Mouse (Mus musculus): ENCODE data around the gene Wwox.

Gene Wwox

DNA sequence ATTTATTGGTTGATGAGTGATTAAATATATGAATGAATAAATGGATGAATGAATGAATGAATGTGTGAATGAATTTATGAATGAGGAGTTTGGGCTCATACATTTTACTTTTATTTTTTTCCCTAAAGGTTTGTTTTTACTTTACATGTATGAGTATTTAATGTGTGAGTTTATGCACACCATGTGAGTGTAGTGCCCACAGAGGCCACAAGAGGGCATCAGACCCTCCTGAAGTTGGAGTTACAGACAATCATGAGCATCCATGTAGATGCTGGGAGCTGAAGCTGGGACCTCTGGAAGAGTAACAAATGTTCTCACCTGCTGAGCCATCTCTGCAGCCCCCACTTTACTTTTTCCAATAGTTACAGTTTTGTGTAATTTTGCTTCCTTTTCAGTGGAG, 648.7 kb downstream of the Wwox start:
- no peak for DNase-seq (ENCODE audit: low read depth, low spot score)

DNA sequence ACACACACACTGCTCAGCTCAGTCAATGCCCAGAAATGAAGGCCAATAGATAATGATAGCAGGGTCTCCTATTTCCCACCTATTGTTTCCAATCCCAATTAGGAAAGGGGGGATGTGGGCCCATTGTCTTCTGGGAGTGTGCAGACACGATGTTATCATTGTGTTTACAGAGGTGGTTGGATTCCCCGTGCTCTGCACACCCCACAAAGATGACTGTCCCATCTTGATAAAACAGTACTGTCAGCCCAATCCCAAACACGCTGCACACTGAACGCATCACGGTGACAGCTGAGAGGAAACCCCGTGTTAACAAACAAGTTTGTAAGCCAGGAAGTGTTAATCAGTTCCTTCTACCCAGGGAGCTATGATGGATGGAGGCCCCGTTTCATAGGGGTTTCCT, 650.3 kb downstream of the Wwox start:
- no peak for DNase-seq (ENCODE audit: low read depth, low spot score)

DNA sequence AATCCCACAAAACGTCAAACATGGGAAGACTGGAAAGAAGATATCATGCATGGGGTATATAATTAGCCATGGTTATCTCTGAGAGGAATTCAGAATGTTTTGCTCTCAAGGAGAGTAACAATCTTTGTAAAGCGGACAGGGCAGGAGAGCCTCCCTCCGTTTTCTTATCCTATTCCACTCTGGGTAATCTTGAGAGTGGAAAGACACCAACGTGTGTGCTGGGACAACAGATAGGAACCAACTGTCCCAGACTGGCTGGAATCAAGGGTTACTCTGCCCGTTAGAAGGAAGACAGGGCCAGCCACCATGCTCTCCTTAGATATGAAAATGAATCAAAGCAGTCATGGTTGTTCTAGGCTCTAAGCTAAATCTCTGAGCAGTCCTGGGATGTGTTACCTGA, 650.7 kb downstream of the Wwox start:
- no peak for DNase-seq (ENCODE audit: low read depth, low spot score)

DNA sequence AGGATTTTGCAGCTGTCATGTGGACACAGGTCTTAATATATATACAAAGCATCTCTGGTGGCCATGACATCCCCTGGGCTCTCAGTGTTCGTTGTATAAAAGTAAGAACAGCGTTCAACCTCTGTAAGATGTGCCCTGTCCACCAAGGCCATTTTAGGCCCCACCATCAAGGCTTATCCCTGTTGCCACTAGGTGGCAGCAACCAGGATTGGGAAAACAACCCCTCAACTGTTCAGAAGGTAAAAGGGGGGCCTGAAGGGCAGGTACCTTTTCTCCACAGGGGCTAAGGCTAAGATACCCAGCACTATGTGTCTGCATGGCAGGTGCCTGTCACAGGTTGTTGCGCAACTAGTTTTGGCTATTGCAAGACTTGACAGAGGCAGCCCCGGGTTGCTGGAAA, 656.1 kb downstream of the Wwox start:
- no peak for DNase-seq (ENCODE audit: low read depth, low spot score)

DNA sequence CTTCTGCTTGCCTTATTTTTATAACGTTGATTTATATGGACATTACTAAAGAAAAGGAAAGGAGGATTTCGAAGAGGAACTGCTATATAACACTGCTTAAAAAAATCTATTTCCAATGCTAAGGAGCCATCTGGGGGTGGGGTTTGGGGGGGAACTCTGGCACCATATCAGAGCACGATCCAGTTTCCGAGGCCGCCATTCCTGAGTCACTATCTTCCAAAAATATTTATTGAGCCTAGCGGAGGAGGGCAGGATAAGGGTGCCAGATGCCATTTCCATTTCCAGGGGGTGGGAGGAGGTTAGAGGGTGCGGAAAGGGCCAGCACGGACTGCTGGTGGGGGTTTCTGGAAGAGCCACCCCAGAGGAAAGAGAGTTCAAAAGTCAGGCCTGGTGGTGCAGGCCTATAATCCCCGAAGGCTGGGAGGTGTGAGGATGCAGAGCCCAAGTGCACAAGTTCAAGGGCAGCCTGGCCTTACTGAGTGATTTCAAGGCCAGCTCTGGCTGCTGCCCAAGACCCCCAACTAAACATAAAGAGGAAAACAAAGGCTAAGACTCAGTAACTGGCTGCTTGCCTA, 658.6 kb downstream of the Wwox start:
- no peak for DNase-seq (ENCODE audit: low read depth, low spot score)

DNA sequence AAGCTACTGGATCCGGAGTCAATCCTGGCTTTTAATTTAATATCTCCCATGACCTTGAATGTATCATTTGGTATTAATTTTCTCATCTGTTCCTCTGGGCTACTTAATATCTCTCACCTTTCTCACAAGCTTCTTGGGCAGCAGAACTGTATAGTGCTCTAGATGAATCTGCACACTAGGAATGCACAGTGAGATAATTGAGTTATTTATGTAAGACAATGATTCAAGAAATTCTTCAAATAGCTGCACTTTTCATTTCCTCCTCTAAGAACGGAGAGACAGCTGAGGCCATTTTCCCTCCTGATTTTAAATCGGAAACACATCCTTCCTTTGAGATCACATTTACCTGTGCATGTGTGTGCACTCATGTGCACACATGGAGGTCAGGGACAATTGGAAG, 669.9 kb downstream of the Wwox start:
- no peak for DNase-seq (ENCODE audit: low read depth, low spot score)

DNA sequence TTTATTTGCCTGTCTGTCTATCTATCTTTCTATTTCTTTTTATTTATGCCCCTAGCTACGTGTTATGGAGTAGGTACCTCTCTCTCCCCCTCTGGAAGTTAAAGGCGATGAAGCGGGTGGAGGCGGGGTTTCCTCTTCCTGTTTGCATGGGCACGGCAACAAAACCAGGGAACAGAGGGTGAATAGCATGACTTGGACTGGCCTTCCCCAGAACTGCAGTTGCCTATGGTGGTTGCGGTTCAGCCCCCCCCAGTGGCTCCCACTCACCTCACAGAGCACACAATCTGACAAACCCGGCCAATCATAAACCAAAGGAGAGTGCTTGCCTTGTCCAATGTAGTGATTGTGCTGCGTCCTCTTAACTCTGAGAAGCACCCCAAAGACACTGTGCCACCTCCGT, 671.0 kb downstream of the Wwox start:
- no peak for DNase-seq (ENCODE audit: low read depth, low spot score)

DNA sequence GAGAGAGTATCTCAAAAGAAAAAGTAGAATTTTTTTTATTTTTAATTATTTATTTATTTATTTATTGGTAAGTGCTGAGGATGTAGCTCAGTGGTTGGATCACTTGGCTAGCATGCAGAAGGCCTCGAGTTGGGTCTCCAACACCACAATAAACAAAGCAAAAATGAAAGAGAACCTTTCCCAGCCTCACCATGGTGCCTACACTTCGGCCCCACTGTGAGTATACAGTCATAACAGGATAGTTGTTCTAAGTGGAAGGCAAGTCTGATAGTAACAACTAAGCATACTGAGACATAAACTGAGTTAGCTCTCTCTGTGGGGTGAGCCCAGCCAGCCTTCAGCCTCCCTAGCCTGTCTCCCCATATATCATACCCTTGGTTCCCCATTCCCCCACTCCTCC, 672.6 kb downstream of the Wwox start:
- no peak for DNase-seq (ENCODE audit: low read depth, low spot score)

DNA sequence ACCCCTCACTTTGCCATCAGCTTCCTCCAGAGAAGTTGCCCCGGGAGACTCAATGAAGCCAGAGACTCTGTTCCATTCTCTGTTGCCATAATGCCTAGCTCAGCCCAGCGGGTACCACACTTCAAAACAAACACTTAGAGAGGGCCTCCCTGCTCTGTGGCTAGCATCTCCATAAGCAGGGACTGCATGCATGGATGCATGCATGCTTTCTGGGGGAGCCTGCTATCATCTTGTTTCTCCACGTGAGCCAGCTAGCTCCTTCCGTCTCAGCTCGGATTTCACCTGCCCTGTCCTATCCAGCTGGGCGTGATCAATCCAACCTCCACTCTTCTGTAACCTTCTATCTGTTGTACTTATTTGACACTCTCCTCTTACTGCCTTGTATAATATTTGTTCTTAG, 675.0 kb downstream of the Wwox start:
- DNase-seq (ENCODE audit: low read depth, low spot score) = no peak

DNA sequence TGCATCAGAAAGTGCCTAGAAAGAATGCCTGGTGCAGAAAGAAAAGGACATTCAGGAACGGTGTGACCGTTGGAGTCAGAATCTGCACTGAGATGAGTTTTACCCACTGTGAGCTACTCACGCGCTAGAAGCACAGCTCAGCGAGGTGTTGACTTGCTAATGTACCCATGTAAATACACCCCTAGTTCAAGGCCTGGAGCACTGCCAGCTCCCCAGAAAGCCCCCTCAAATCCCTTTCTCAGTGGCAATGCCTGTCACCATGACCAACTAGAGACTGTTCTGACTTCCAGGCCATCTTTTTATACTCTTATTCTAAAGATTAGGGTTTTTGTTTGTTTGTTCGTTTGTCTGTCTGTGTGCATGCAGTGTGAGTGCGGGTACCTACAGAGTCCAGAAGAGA, 686.6 kb downstream of the Wwox start:
- no peak for DNase-seq (ENCODE audit: low read depth, low spot score)

DNA sequence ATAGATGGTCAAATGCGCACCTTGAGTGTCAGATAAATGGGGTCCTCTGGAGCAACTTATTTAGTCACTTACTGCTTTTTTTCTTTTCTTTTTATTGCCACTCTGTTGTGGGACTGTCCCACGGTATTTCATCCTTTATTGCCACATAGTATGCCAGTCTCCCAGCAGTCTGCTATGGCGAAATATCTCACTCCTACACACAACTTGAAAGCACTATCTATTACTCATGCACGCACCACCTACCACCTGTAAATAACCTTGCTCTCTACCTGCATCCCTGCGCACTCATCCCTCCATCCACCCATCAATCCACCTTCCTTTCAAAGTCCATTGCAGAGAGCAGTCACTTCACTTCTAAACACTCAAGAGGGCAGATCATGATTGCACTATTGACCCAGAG, 687.2 kb downstream of the Wwox start:
- DNase-seq (ENCODE audit: low read depth, low spot score) = no peak

DNA sequence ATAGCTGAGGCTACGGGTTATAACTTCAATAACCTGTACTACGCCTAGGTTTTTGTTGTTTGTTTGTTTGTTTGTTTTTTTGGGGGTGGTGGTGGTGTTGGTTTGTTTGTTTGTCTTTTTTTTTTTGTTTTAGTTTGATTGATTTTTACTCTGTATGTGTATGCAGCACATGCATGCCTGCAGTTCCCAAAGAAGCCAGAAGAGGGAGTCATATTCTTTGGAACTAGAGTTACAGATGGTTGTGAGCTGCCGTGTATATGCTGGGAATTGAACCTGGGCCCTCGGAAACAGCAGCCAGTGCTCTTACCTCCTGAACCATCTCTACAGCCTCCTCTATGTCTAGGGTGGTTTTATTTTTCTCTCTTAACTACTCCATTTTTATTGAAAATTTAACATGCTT, 689.9 kb downstream of the Wwox start:
- DNase-seq (ENCODE audit: low read depth, low spot score) = no peak

DNA sequence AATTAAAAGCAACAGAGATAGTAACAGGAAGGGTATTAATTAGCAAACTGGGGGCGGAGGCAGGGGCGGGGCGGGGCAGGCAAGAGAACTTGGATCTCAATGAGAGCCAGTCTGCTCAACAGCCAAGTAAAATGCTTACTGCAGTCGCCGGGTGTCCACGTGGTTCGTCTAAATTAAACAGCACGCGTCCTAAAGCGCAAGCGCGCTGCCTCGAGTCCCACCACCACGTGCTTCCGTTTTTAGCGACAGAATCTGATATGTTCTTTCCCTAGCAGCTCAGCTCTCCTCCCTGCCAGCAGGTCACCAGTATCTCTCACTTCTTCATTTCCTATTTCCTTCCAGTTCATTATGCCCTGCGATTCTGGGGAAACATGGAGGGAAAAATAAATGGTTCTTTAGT, 693.7 kb downstream of the Wwox start:
- DNase-seq (ENCODE audit: low read depth, low spot score) = no peak

DNA sequence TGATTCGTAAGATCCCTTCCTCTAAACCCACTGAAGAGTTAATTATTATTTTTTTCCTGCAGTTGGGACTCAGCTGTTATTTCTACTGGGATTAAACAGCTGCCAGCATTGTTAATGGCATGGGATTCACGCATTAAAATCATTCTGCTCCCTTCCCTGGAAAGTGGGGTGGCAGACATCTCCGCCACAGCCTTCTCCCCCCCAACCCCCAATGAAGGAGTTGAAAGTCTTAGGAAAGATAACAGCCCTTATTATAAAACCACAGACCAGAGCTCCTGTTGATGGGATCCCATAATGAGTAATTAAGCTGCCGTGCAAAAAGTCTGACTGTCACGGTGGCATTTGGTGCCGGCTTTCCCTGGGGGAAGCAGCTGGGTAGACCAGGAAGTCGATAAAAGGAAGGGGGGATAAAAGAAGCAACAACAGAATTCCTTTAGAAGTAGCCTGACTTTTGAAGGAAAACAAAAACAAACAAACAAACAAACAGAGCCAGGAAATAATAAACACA, 694.3 kb downstream of the Wwox start:
- DNase-seq (ENCODE audit: low read depth, low spot score) = no peak

DNA sequence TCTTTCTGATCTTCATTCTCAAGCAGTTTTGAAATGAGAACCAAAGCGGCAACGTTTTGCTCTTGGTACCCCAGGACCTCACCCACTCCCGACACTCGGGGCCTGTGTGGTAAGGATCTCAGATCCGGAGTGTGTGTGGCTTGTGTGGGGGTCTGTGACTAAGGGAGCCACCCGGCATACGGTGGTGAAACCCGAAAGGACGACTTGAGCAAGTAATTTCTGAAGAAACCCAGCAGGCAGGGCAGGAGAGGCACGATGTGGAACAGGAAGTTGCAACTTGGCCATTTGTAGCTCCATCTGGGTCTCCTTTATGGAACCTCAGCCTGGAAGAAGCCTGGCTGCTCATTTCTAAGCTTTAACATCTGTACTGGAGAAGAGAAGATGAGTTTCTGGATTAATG, 697.4 kb downstream of the Wwox start:
- no peak for DNase-seq (ENCODE audit: low read depth, low spot score)

DNA sequence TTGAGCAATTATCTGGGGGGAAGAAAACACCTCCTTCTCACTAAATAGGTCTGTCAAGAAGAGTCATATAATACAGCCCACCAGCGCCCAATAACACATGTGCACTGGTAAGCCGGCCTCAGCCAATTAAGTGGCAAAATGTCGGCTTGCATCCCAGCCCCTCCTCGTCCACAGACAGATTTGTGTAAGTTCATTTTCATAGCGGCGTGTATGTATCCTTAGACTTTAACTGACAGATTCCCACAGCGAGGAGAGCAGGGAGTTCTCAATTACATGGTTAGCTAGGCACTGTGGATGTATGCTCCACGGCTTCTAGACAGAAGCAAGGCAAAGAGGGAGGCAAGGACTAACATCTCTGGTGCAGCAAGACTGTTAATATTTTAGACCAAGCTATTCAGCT, 702.2 kb downstream of the Wwox start:
- no peak for DNase-seq (ENCODE audit: low read depth, low spot score)

DNA sequence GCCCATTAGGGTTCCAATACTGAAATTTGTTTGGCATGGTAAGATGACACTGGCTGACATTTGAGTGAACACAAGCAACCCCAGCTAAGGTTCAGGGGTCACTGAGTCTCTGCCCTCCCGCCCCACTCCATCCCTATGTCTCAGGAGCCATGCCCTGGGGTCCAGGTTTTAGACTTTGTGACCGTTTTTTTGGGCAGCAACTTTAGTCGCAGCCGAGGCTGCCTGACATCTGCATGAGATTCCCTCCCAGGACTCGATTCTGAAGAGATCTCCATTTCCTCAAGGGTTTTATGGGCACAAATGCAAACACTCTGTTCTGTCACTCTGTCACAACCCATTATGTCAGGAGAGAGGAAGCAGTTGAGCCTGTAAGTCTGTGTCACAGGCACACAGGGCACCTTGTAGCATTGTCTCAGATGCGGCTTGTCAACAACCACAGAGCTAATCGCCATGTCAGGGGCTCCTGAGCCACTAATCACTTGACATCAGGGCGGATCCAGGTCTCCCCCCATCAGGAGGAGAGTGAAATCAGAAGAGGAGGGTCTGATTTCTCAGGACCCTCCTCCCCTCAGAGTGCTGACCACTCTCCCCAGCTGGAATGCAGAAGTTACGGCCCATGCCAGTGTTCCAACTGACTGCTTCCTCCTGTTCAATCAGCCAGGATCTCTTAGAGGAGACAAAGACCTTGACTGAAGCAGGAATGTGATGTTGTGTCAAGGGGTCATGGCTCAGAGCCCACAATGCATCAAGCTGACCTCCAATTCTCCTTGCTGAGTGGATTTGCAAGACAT, 704.3 kb downstream of the Wwox start:
- no peak for DNase-seq (ENCODE audit: low read depth, low spot score)

DNA sequence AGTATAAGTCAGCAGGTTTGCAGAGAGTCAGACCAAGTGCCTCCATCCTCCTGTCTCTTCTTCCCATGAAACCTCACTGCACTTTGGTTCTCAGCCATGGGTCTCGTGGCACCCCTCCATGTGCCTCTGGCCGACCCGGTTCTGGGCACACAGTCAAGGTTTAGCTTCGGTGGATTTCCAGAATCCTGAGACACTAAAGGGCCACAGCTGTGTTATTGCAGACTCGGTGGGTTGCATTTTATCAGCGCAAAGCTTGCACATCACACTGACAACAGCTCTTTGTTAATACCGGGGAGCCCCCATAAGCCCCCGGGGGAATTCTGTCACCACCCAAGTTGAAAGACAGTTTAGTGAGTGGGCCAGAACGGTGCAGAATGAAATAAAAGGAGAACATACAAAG, 707.6 kb downstream of the Wwox start:
- no peak for DNase-seq (ENCODE audit: low read depth, low spot score)

DNA sequence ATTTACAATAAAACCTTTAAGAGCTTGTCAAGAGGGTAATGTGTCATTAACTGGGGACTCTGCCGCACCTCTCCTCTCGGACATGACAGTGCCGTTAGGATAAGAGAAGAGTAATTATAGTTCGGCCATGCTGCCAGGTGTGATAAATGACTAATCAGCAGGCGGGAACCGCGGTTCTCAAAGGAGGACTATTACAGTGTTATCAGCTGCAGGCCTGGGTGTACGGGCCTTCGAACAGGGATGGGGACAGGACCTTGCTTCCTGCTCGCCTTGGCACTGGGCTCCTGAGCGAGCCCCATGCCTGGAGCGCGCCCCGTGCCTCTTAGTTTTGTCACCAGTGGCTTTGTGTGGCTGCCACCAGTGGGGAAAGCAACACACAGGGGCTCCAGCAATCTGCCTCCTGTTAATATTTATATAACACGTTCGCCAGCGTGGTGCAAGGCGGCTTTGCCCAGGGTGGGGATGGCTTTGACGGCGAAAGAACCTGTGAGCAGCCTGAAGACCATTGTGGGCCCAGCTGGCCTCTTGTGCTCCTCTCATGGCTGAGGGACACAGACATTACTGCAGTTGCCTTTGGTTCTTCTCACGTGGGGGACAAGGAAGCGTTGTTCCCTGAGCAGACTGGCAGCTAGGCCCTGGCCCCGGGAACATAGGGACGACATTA, 711.1 kb downstream of the Wwox start:
- no peak for DNase-seq (ENCODE audit: low read depth, low spot score)

DNA sequence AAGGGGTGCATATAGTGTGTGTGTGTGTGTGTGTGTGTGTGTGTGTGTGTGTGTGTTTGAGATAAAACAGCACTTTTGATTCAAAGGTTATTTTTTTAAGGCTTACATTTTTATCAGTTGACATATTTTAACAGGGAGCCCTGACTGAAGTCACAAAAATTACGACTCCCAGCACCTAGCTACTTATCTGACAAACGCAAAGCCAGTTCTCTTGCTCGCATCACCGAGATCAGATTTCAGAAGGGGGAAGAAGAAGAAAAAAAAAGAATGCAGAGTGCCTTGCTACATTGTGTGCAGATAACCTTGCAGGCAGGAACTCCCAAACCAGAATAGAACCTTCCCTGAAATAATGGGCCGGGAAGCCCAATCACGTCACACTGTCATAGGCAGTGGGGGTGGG, 712.0 kb downstream of the Wwox start:
- no peak for DNase-seq (ENCODE audit: low read depth, low spot score)

DNA sequence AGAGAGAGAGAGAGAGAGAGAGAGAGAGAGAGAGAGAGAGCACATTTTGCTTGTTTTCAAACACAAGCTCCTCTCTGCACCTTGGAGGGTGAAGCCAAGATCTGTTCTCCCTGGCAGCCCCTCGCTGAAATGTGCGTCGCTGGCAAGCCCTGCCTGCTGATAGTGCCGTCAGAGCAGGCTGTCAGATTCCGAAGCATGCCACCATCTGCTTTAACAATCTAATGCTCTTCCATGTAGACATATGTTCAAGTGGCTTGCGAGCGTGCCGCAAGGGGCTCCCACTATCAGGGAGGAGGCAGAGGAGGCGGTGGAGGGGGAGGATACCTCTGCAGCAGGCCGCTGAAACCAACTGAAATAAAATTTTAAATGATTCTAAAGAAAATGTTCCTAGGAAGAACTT, 714.6 kb downstream of the Wwox start:
- DNase-seq (ENCODE audit: low read depth, low spot score) = no peak

DNA sequence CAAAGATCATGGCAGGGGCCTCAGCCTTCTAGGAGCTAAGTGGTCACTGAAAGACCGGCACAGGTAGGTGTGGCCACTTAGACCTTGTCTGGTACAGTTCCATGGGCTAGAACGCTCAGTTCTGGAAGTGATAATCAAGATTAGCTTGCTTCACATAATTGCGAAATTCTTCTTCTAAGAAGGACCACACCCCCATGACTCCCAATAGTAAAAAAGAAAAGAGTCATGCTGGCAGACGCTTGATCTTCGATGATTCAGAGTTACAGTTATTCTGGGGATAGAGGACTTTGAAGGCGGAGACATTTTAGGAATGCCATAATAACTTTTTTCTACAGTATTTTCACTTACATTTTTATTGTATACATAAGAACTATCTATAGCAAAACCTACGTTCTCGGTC, 716.7 kb downstream of the Wwox start:
- no peak for DNase-seq (ENCODE audit: low read depth, low spot score)

All from c-Kit-negative CD71-positive TER-119-positive erythroid progenitor cells, embryonic 14.5 days (primary cell).